Mouse (Mus musculus) kidney, adult 2 months (tissue): ENCODE results near the gene Ncoa3.

Experiments
- CTCF ChIP-seq: fragments of 200-500 bp; conservative IDR thresholded peaks from 2 replicates; pipeline ENCODE4 v1.5.1; 2011; ENCODE audit warnings: low read depth, mild to moderate bottlenecking, control low read depth, low read length, moderate library complexity, mixed read lengths; ENCODE audit not compliant: insufficient read depth, insufficient read length
- POLR2A ChIP-seq: fragments of 200-500 bp; IDR thresholded peaks from one replicate; pipeline ENCODE4 v1.6.1; 2011; ENCODE audit warnings: low read depth, low read length, control low read depth

DNA sequence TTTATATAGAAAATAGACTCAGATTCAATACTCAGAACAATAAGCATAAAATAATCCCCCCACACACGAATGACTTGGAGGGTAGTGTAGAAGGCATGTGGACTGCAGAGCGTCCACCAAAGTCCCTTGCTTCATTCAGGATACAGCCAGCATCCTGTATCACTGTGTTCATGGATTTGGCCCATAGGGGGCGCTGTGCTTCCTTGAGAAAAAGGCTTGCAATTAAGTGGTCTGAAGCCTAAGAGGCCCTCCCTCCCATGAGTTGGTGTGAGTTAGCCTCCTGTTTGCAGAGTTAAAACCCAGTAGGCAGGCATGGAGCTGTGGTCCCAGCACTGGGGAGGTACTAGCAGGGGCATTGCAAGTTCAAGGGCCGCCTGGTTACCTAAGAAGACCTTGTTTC is 115.9 kb downstream of the Ncoa3 start:
- TF ChIP-seq CTCF (peak; percentile 88), POLR2A (no peak)
